Mouse (Mus musculus): Measurements from ENCODE around the gene Bhlha9.

GRCm38 (mm10) chr11:76630487-76630886, 41.8 kb upstream of the Bhlha9 start:
- TF ChIP-seq CTCF (IDR thresholded peaks at IDR 0.05) (no peak), EP300 (IDR thresholded peaks at IDR 0.05) (no peak)
